Mouse (Mus musculus): Measurements from ENCODE around the gene Tmem98. TPM values are rescaled to one million over a fixed set of nuclear protein-coding genes. Genes with fewer than 3 reads are reported as not detected.

The Tmem98 gene
- polyA plus RNA-seq, 1 experiment from 2014 or later, result 72.1 TPM

GRCm38 (mm10) chr11:80835841-80836240 is 25.9 kb downstream of the Tmem98 start:
- H3K4me2 ChIP-seq (replicated peaks; ENCODE audit: low read depth, low read length), result no peak overlapping the region
- no peaks in the 10 kb centered on the region for H3K4me1 ChIP-seq (ENCODE audit: insufficient read depth, low read depth, low read length)
- H3K4me3 ChIP-seq (ENCODE audit: low read depth, low read length), result no peak overlapping the region
- ATAC-seq (peak; percentile 84), DNase-seq (ENCODE audit: low spot score) (peak; percentile 47)
- TF ChIP-seq CTCF (IDR thresholded peaks at IDR 0.05), result no peak
- no peak for TF ChIP-seq EP300 (IDR thresholded peaks at IDR 0.05)
- H3K27me3 ChIP-seq (replicated peaks; ENCODE audit: insufficient read depth, low read length), result no peaks in the 10 kb centered on the region
- no peaks in the 10 kb centered on the region for H3K36me3 ChIP-seq (ENCODE audit: insufficient read depth, low read length)
- H3K9ac ChIP-seq (replicated peaks; ENCODE audit: low read depth), result no peak overlapping the region
- WGBS, result 44% methylated on average over 4 of the region's 4 CpGs
- no peaks in the 10 kb centered on the region for H3K9me3 ChIP-seq (ENCODE audit: low read length)
- H3K27ac ChIP-seq (ENCODE audit: low read length), result no peak overlapping the region

GRCm38 (mm10) chr11:80838724-80839123 is 28.7 kb downstream of the Tmem98 start:
- 73% methylated on average over 1 of the region's 1 CpGs for WGBS
- H3K27ac ChIP-seq (ENCODE audit: low read length), result no peak overlapping the region
- no peak overlapping the region for H3K4me3 ChIP-seq (ENCODE audit: low read depth, low read length)
- DNase-seq (ENCODE audit: low spot score) (no peak), ATAC-seq (no peak)
- TF ChIP-seq EP300 (IDR thresholded peaks at IDR 0.05), result no peak
- TF ChIP-seq CTCF (IDR thresholded peaks at IDR 0.05), result 0 out of 2 replicates have a peak, but pooled peaks have one; percentile 30
- no peak overlapping the region for H3K9ac ChIP-seq (replicated peaks; ENCODE audit: low read depth)
- no peak overlapping the region for H3K4me2 ChIP-seq (replicated peaks; ENCODE audit: low read depth, low read length)
- no peaks in the 10 kb centered on the region for H3K36me3 ChIP-seq (ENCODE audit: insufficient read depth, low read length)
- H3K27me3 ChIP-seq (replicated peaks; ENCODE audit: insufficient read depth, low read length), result no peaks in the 10 kb centered on the region
- no peaks in the 10 kb centered on the region for H3K4me1 ChIP-seq (ENCODE audit: insufficient read depth, low read depth, low read length)
- no peaks in the 10 kb centered on the region for H3K9me3 ChIP-seq (ENCODE audit: low read length)

GRCm38 (mm10) chr11:80843435-80843834 is 33.5 kb downstream of the Tmem98 start:
- 62% methylated on average over 2 of the region's 2 CpGs for WGBS
- no peak for DNase-seq (ENCODE audit: low spot score)
- Histone ChIP-seq H3K9ac (replicated peaks; ENCODE audit: low read depth) (no peak overlapping the region), H3K4me2 (replicated peaks; ENCODE audit: low read depth, low read length) (no peak overlapping the region), H3K9me3 (ENCODE audit: low read length) (no peaks in the 10 kb centered on the region), H3K36me3 (ENCODE audit: insufficient read depth, low read length) (no peaks in the 10 kb centered on the region), H3K27me3 (replicated peaks; ENCODE audit: insufficient read depth, low read length) (no peaks in the 10 kb centered on the region), H3K27ac (ENCODE audit: low read length) (no peak overlapping the region), H3K4me3 (ENCODE audit: low read depth, low read length) (no peak overlapping the region), H3K4me1 (ENCODE audit: insufficient read depth, low read depth, low read length) (no peaks in the 10 kb centered on the region)
- ATAC-seq, result no peak
- TF ChIP-seq EP300 (IDR thresholded peaks at IDR 0.05) (no peak), CTCF (IDR thresholded peaks at IDR 0.05) (no peak)

GRCm38 (mm10) chr11:80845486-80845885 is 35.5 kb downstream of the Tmem98 start:
- no peaks in the 10 kb centered on the region for H3K36me3 ChIP-seq (ENCODE audit: insufficient read depth, low read length)

GRCm38 (mm10) chr11:80846115-80846514 is 36.1 kb downstream of the Tmem98 start:
- H3K27ac ChIP-seq (ENCODE audit: low read length), result no peak overlapping the region
- no peak overlapping the region for H3K9ac ChIP-seq (replicated peaks; ENCODE audit: low read depth)
- TF ChIP-seq EP300 (IDR thresholded peaks at IDR 0.05), result no peak
- TF ChIP-seq CTCF (IDR thresholded peaks at IDR 0.05), result no peak
- no peaks in the 10 kb centered on the region for H3K4me1 ChIP-seq (ENCODE audit: insufficient read depth, low read depth, low read length)
- ATAC-seq (no peak), DNase-seq (ENCODE audit: low spot score) (no peak)
- H3K4me2 ChIP-seq (replicated peaks; ENCODE audit: low read depth, low read length), result no peak overlapping the region
- H3K36me3 ChIP-seq (ENCODE audit: insufficient read depth, low read length), result no peaks in the 10 kb centered on the region
- no peaks in the 10 kb centered on the region for H3K27me3 ChIP-seq (replicated peaks; ENCODE audit: insufficient read depth, low read length)
- 14% methylated on average over 3 of the region's 3 CpGs for WGBS
- H3K4me3 ChIP-seq (ENCODE audit: low read depth, low read length), result no peak overlapping the region
- H3K9me3 ChIP-seq (ENCODE audit: low read length), result no peaks in the 10 kb centered on the region

More at GRCm38 (mm10) chr11:80845486-80845885, 35.5 kb downstream of the Tmem98 start:
- ATAC-seq, result peak; percentile 53
- no peak overlapping the region for H3K4me2 ChIP-seq (replicated peaks; ENCODE audit: low read depth, low read length)
- no peaks in the 10 kb centered on the region for H3K27me3 ChIP-seq (replicated peaks; ENCODE audit: insufficient read depth, low read length)
- no peaks in the 10 kb centered on the region for H3K4me1 ChIP-seq (ENCODE audit: insufficient read depth, low read depth, low read length)
- no peak overlapping the region for H3K9ac ChIP-seq (replicated peaks; ENCODE audit: low read depth)
- no peaks in the 10 kb centered on the region for H3K9me3 ChIP-seq (ENCODE audit: low read length)
- H3K27ac ChIP-seq (ENCODE audit: low read length), result no peak overlapping the region
- TF ChIP-seq EP300 (IDR thresholded peaks at IDR 0.05), result no peak
- no peak for TF ChIP-seq CTCF (IDR thresholded peaks at IDR 0.05)
- no peak overlapping the region for H3K4me3 ChIP-seq (ENCODE audit: low read depth, low read length)
- DNase-seq (ENCODE audit: low spot score), result peak; percentile 61
- WGBS, result 25% methylated on average over 7 of the region's 7 CpGs

GRCm38 (mm10) chr11:80848131-80848530 is 38.2 kb downstream of the Tmem98 start:
- no peak overlapping the region for H3K4me2 ChIP-seq (replicated peaks; ENCODE audit: low read depth, low read length)
- H3K27me3 ChIP-seq (replicated peaks; ENCODE audit: insufficient read depth, low read length), result no peaks in the 10 kb centered on the region
- no peak overlapping the region for H3K27ac ChIP-seq (ENCODE audit: low read length)
- H3K9me3 ChIP-seq (ENCODE audit: low read length), result no peaks in the 10 kb centered on the region
- no peaks in the 10 kb centered on the region for H3K36me3 ChIP-seq (ENCODE audit: insufficient read depth, low read length)
- no peak overlapping the region for H3K9ac ChIP-seq (replicated peaks; ENCODE audit: low read depth)
- no peak overlapping the region for H3K4me3 ChIP-seq (ENCODE audit: low read depth, low read length)
- 58% methylated on average over 5 of the region's 5 CpGs for WGBS
- DNase-seq (ENCODE audit: low spot score) (no peak), ATAC-seq (no peak)
- TF ChIP-seq EP300 (IDR thresholded peaks at IDR 0.05), result no peak
- TF ChIP-seq CTCF (IDR thresholded peaks at IDR 0.05), result no peak
- H3K4me1 ChIP-seq (ENCODE audit: insufficient read depth, low read depth, low read length), result no peaks in the 10 kb centered on the region

- H3K4me3 ChIP-seq (ENCODE audit: low read depth, low read length), result no peak overlapping the region
- no peak overlapping the region for H3K4me2 ChIP-seq (replicated peaks; ENCODE audit: low read depth, low read length)
- H3K9me3 ChIP-seq (ENCODE audit: low read length), result no peaks in the 10 kb centered on the region
- no peak overlapping the region for H3K9ac ChIP-seq (replicated peaks; ENCODE audit: low read depth)
- TF ChIP-seq EP300 (IDR thresholded peaks at IDR 0.05), result no peak
- TF ChIP-seq CTCF (IDR thresholded peaks at IDR 0.05), result peak; percentile 73
- peak; percentile 56 for DNase-seq (ENCODE audit: low spot score)
- no peaks in the 10 kb centered on the region for H3K27me3 ChIP-seq (replicated peaks; ENCODE audit: insufficient read depth, low read length)
- H3K36me3 ChIP-seq (ENCODE audit: insufficient read depth, low read length), result no peaks in the 10 kb centered on the region
- WGBS, result 34% methylated on average over 5 of the region's 5 CpGs
- H3K4me1 ChIP-seq (ENCODE audit: insufficient read depth, low read depth, low read length), result no peaks in the 10 kb centered on the region
- H3K27ac ChIP-seq (ENCODE audit: low read length), result no peak overlapping the region
- ATAC-seq, result no peak
These were observed 41.9 kb downstream of the Tmem98 start for GRCm38 (mm10) chr11:80851859-80852258.
